Mouse (Mus musculus): Measurements from ENCODE around the gene Olfr13. TPM values are rescaled to one million over a fixed set of nuclear protein-coding genes. Genes with fewer than 3 reads are reported as not detected.
"Not testable (repeated sequence)": the region's sequence is repeated elsewhere in the genome, so short reads cannot be mapped to it uniquely, and the experiment has no call there.

Olfr13 gene
- total and polyA plus RNA-seq, 2 experiments from 2014 or later, result 0.10 TPM; not detected in 1

DNA sequence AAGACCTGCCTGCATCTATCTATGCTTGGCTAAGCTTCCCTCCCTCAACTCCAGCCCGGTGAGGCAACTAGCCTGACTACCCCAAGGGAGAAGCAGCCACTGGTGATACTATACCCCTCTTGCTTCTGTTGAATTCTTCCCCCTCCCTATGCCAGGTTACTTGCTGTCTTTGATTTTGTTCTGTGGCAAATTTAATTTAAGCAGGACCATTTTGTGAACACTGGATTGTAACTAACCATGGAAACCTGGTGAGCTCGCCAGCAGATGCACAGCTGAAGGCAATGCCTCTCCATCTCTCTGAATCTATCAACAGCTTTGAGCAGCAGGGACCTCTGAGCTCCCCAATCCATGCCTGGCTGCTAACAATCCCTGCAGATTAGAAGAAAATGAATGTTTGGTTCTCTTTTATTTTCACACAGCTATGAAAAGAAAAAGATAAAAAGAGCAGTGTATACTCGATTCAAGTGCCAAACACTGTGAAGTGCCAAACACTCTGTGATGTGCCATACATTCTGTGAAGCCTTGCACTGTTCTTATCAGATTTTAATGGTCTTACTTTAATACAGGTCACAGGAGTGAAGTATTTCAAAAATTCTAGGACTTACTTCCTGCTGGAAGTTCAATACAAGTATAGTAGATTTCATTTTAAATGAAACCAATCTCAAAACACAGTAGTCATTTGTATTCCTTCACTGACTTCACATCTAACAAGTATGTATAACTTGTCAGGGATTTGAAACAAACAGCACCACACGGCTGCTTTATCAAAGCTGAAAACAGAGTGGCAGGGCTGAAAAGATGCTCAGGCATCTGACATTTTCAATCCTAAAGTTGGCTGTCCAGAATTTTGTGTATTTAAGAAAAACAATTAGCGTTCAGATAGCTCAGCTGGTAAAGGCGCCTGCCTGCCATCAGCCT is 6.9 kb downstream of the Olfr13 start:
- 30% methylated on average over 6 of the region's 6 CpGs for WGBS
- H3K27me3 ChIP-seq (ENCODE audit: insufficient read depth, low read length), result no peaks in the 10 kb centered on the region
- no peak overlapping the region for H3K4me3 ChIP-seq (ENCODE audit: low read depth, low read length)
- H3K9ac ChIP-seq (replicated peaks; ENCODE audit: low read length, poor library complexity, severe bottlenecking), result no peak overlapping the region
- H3K9me3 ChIP-seq (ENCODE audit: low read length), result no peaks in the 10 kb centered on the region
- H3K4me1 ChIP-seq (ENCODE audit: insufficient read depth, low read length), result 0 out of 2 replicates have a peak, but pooled peaks cover 3% of the 10 kb centered on the region
- TF ChIP-seq CTCF (IDR thresholded peaks at IDR 0.05), result no peak
- H3K4me2 ChIP-seq (ENCODE audit: low read depth, low read length, poor library complexity, severe bottlenecking), result no peak overlapping the region
- DNase-seq (ENCODE audit: low spot score), result peak; percentile 32
- no peak overlapping the region; the same call in 1 of the 2 replicates for H3K27ac ChIP-seq (ENCODE audit: low read depth, low read length)
- H3K36me3 ChIP-seq (ENCODE audit: insufficient read depth, low read length), result no peaks in the 10 kb centered on the region
- ATAC-seq (ENCODE audit: low FRiP score), result peak; percentile 56; the same call in 1 of the 2 replicates

GRCm38 (mm10) chr6:43190986-43191385 is 19.0 kb downstream of the Olfr13 start:
- Histone ChIP-seq H3K9ac (replicated peaks; ENCODE audit: low read length, poor library complexity, severe bottlenecking) (no peak overlapping the region), H3K4me3 (ENCODE audit: low read depth, low read length) (no peak overlapping the region), H3K36me3 (ENCODE audit: insufficient read depth, low read length) (no peaks in the 10 kb centered on the region), H3K27me3 (ENCODE audit: insufficient read depth, low read length) (no peaks in the 10 kb centered on the region), H3K4me1 (ENCODE audit: insufficient read depth, low read length) (no peaks in the 10 kb centered on the region), H3K9me3 (ENCODE audit: low read length) (no peaks in the 10 kb centered on the region), H3K4me2 (ENCODE audit: low read depth, low read length, poor library complexity, severe bottlenecking) (no peak overlapping the region), H3K27ac (ENCODE audit: low read depth, low read length) (no peak overlapping the region)
- WGBS, result 87% methylated on average over 3 of the region's 3 CpGs
- ATAC-seq (ENCODE audit: low FRiP score), result no peak
- no peak for TF ChIP-seq CTCF (IDR thresholded peaks at IDR 0.05)
- DNase-seq (ENCODE audit: low spot score), result no peak

GRCm38 (mm10) chr6:43196781-43197180 is 24.8 kb downstream of the Olfr13 start, which contains the start of gene Olfr435:
Gene Olfr435, plus strand, starts transcription at chr6:43197146.
- H3K4me3 ChIP-seq (ENCODE audit: low read depth, low read length), result no peak within 1 kb of the TSS
- no peak for ATAC-seq (ENCODE audit: low FRiP score)
- no peak within 1 kb of the TSS for H3K27ac ChIP-seq (ENCODE audit: low read depth, low read length)
- H3K36me3 ChIP-seq (ENCODE audit: insufficient read depth, low read length), result no peaks in the 10 kb centered on the region
- no peak within 1 kb of the TSS for H3K9ac ChIP-seq (replicated peaks; ENCODE audit: low read length, poor library complexity, severe bottlenecking)
- H3K4me1 ChIP-seq (ENCODE audit: insufficient read depth, low read length), result no peaks in the 10 kb centered on the region
- peak; percentile 24 for DNase-seq (ENCODE audit: low spot score)
- H3K4me2 ChIP-seq (ENCODE audit: low read depth, low read length, poor library complexity, severe bottlenecking), result no peak within 1 kb of the TSS
- TF ChIP-seq CTCF (IDR thresholded peaks at IDR 0.05), result no peak
- no peaks in the 10 kb centered on the region for H3K9me3 ChIP-seq (ENCODE audit: low read length)
- H3K27me3 ChIP-seq (ENCODE audit: insufficient read depth, low read length), result no peaks in the 10 kb centered on the region

DNA sequence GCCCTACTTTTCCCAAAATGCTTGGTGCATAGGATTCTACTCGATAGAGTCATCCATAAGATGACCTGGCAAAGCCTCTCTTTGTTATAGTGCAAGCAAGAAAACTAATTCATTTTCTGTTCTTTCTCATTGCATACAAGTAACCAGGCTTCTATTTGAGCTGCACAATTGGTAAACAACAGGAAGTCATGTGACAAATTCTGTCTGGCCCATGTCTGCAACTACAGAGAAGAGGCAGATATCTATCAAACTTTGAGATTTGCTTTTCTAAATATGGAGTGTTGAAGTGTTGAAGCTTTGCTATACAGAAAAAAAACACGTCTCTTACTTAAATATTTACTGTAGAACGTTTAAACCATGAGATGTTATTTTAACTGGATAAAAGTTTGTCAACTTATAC is 26.2 kb downstream of the Olfr13 start:
- Histone ChIP-seq H3K36me3 (ENCODE audit: insufficient read depth, low read length) (no peaks in the 10 kb centered on the region), H3K4me1 (ENCODE audit: insufficient read depth, low read length) (no peaks in the 10 kb centered on the region), H3K4me3 (ENCODE audit: low read depth, low read length) (no peak overlapping the region), H3K9ac (replicated peaks; ENCODE audit: low read length, poor library complexity, severe bottlenecking) (no peak overlapping the region), H3K4me2 (ENCODE audit: low read depth, low read length, poor library complexity, severe bottlenecking) (no peak overlapping the region), H3K27me3 (ENCODE audit: insufficient read depth, low read length) (no peaks in the 10 kb centered on the region), H3K27ac (ENCODE audit: low read depth, low read length) (no peak overlapping the region), H3K9me3 (ENCODE audit: low read length) (no peaks in the 10 kb centered on the region)
- ATAC-seq (ENCODE audit: low FRiP score) (no peak), DNase-seq (ENCODE audit: low spot score) (no peak)
- 82% methylated on average over 3 of the region's 3 CpGs for WGBS
- TF ChIP-seq CTCF (IDR thresholded peaks at IDR 0.05), result no peak

DNA sequence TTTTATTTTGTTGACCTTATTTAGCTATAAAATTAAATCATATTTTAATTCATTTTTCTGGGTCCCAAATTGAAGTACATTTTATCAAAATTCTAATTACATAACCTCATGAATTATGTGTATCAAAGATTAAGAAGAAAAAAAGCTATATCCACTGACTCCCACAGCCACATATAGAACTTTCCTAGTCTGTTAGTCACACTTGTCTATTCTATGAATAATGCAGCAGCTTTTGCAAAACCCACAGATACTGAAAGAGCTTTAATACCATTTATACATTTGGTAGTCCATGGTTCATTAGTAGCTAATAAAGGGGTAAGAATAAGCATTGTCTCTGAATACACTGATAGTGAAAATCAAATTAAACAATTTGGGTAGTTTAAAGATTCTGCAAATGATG is 30.8 kb downstream of the Olfr13 start:
- Histone ChIP-seq H3K9me3 (ENCODE audit: low read length) (no peaks in the 10 kb centered on the region), H3K36me3 (ENCODE audit: insufficient read depth, low read length) (no peaks in the 10 kb centered on the region), H3K4me1 (ENCODE audit: insufficient read depth, low read length) (no peaks in the 10 kb centered on the region), H3K4me3 (ENCODE audit: low read depth, low read length) (no peak overlapping the region), H3K9ac (replicated peaks; ENCODE audit: low read length, poor library complexity, severe bottlenecking) (no peak overlapping the region), H3K4me2 (ENCODE audit: low read depth, low read length, poor library complexity, severe bottlenecking) (no peak overlapping the region), H3K27ac (ENCODE audit: low read depth, low read length) (no peak overlapping the region), H3K27me3 (ENCODE audit: insufficient read depth, low read length) (no peaks in the 10 kb centered on the region)
- TF ChIP-seq CTCF (IDR thresholded peaks at IDR 0.05), result no peak
- DNase-seq (ENCODE audit: low spot score) (no peak), ATAC-seq (ENCODE audit: low FRiP score) (no peak)

GRCm38 (mm10) chr6:43205355-43205754 is 33.4 kb downstream of the Olfr13 start:
- Histone ChIP-seq H3K36me3 (ENCODE audit: insufficient read depth, low read length) (no peaks in the 10 kb centered on the region), H3K9ac (replicated peaks; ENCODE audit: low read length, poor library complexity, severe bottlenecking) (no peak overlapping the region), H3K9me3 (ENCODE audit: low read length) (no peaks in the 10 kb centered on the region), H3K4me1 (ENCODE audit: insufficient read depth, low read length) (no peaks in the 10 kb centered on the region), H3K4me2 (ENCODE audit: low read depth, low read length, poor library complexity, severe bottlenecking) (no peak overlapping the region), H3K4me3 (ENCODE audit: low read depth, low read length) (no peak overlapping the region), H3K27me3 (ENCODE audit: insufficient read depth, low read length) (no peaks in the 10 kb centered on the region), H3K27ac (ENCODE audit: low read depth, low read length) (no peak overlapping the region)
- no peak for DNase-seq (ENCODE audit: low spot score)
- 39% methylated on average over 2 of the region's 2 CpGs for WGBS
- no peak for ATAC-seq (ENCODE audit: low FRiP score)
- TF ChIP-seq CTCF (IDR thresholded peaks at IDR 0.05), result no peak

DNA sequence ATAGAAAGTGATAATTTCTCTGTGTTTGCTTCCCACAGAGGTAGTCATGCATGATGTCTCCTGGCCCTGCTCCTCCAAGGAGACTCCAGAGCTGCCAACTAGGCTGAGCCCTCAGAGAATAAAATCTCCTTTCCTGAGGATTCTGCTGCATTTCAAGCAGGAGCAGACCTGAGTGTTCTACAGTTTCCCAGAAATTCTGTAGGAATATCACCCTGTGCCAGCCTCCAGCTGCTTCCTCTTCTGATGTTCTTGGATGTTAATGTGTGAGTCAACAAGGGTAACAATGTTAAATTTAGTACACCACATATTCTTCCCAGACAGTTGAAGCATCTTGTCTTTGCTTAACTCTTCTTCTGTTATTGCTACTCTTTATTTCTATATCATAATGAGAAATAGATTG is 40.9 kb downstream of the Olfr13 start, which contains the start of gene Olfr434:
Gene Olfr434 (plus strand): TSS at position 149 of the 400 bp plus-strand sequence.
- not testable (repeated sequence) for H3K4me3 ChIP-seq (ENCODE audit: low read depth, low read length); H3K9ac ChIP-seq (replicated peaks; ENCODE audit: low read length, poor library complexity, severe bottlenecking); H3K27ac ChIP-seq (ENCODE audit: low read depth, low read length); DNase-seq (ENCODE audit: low spot score); ATAC-seq (ENCODE audit: low FRiP score); H3K4me2 ChIP-seq (ENCODE audit: low read depth, low read length, poor library complexity, severe bottlenecking); H3K4me1 ChIP-seq (ENCODE audit: insufficient read depth, low read length); H3K36me3 ChIP-seq (ENCODE audit: insufficient read depth, low read length); H3K27me3 ChIP-seq (ENCODE audit: insufficient read depth, low read length); H3K9me3 ChIP-seq (ENCODE audit: low read length)

Data from midbrain, postnatal 0 days (tissue).